Mouse (Mus musculus): ENCODE measurements around the gene Hoxa3. TPM values are rescaled to one million over a fixed set of nuclear protein-coding genes. Genes with fewer than 3 reads are reported as not detected.

Hoxa3 gene
- polyA plus RNA-seq, 1 experiment from 2014 or later: 1.3 TPM

MicroRNAs within 50 kb of the gene (microRNA counts, 519-probe panel; counts per million panel counts)
- 5,701 counts per million, percentile 90 among the panel's probes with 10 or more counts for microRNA mmu-miR-196b

Small RNA genes lying within 50 kb of the gene (microRNA-seq; reads per million reads assigned to microRNA genes)
- 8,273 to 10,920 reads per million in 2 experiments for gene Mir196b

Other genes with a start within 250 kb of the Hoxa3 start
- 14.3 and 18.0 TPM in 2 replicates for gene Skap2, start 200.8 kb downstream of the Hoxa3 start, polyA plus RNA-seq (2015; fragmentation: Nextera tagmentation; extraction: Ambion mirVana)
- gene Hoxa1, start 55.0 kb downstream of the Hoxa3 start, polyA plus RNA-seq (2015; fragmentation: Nextera tagmentation; extraction: Ambion mirVana): 0.59 and 0.88 TPM in 2 replicates
- gene Hoxa2, start 48.5 kb downstream of the Hoxa3 start, polyA plus RNA-seq (2015; fragmentation: Nextera tagmentation; extraction: Ambion mirVana): 0.46 and 1.1 TPM in 2 replicates
- 0.10 and 0.27 TPM in 2 replicates for gene 5730596B20Rik, start 35.8 kb downstream of the Hoxa3 start, polyA plus RNA-seq (2015; fragmentation: Nextera tagmentation; extraction: Ambion mirVana)
- 3.7 and 5.5 TPM in 2 replicates for gene Hoxa4, start 21.6 kb downstream of the Hoxa3 start, polyA plus RNA-seq (2015; fragmentation: Nextera tagmentation; extraction: Ambion mirVana)
- 3.1 and 3.6 TPM in 2 replicates for gene Hoxa5, start 8.7 kb downstream of the Hoxa3 start, polyA plus RNA-seq (2015; fragmentation: Nextera tagmentation; extraction: Ambion mirVana)
- 1.7 and 1.9 TPM in 2 replicates for gene Hoxa6, start 4.6 kb downstream of the Hoxa3 start, polyA plus RNA-seq (2015; fragmentation: Nextera tagmentation; extraction: Ambion mirVana)
- gene Gm28308, start within 50 bp of the Hoxa3 start, polyA plus RNA-seq (2015; fragmentation: Nextera tagmentation; extraction: Ambion mirVana): not detected in 2 replicates
- 26.9 and 27.8 TPM in 2 replicates for gene Hoxa7, start 8.5 kb upstream of the Hoxa3 start, polyA plus RNA-seq (2015; fragmentation: Nextera tagmentation; extraction: Ambion mirVana)
- 20.2 and 20.6 TPM in 2 replicates for gene Hoxa9, start 17.8 kb upstream of the Hoxa3 start, polyA plus RNA-seq (2015; fragmentation: Nextera tagmentation; extraction: Ambion mirVana)
- gene Hoxa10, start 27.5 kb upstream of the Hoxa3 start, polyA plus RNA-seq (2015; fragmentation: Nextera tagmentation; extraction: Ambion mirVana): 40.5 and 46.6 TPM in 2 replicates
- gene Hoxa11, start 32.5 kb upstream of the Hoxa3 start, polyA plus RNA-seq (2015; fragmentation: Nextera tagmentation; extraction: Ambion mirVana): 1.4 and 3.7 TPM in 2 replicates
- gene Hoxa13, start 47.5 kb upstream of the Hoxa3 start, polyA plus RNA-seq (2015; fragmentation: Nextera tagmentation; extraction: Ambion mirVana): 0.05 TPM in 1 of 2 replicates, not detected in the other
- gene Evx1, start 100.2 kb upstream of the Hoxa3 start, polyA plus RNA-seq (2015; fragmentation: Nextera tagmentation; extraction: Ambion mirVana): not detected in 2 replicates